Mouse (Mus musculus) erythroblast, embryonic 14.5 days (primary cell): ENCODE measurements around the gene Nfia. TPM values are rescaled to one million over a fixed set of nuclear protein-coding genes. Genes with fewer than 3 reads are reported as not detected.

Experiments
- H3K27me3 ChIP-seq: 2 replicates; pipeline ENCODE4 v1.6.1; 2012; ENCODE audit warnings: inconsistent platforms; ENCODE audit not compliant: control insufficient read depth
- H3K36me3 ChIP-seq: 2 replicates; pipeline ENCODE4 v1.6.1; 2012; ENCODE audit warnings: mild to moderate bottlenecking, inconsistent platforms; ENCODE audit not compliant: control insufficient read depth
- H3K4me1 ChIP-seq: 2 replicates; pipeline ENCODE4 v1.6.1; 2012; ENCODE audit warnings: inconsistent platforms; ENCODE audit not compliant: control insufficient read depth
- H3K4me3 ChIP-seq: replicated peaks from 2 replicates; pipeline ENCODE3; 2012; ENCODE audit warnings: moderate library complexity, mild to moderate bottlenecking, inconsistent platforms
- H3K9me3 ChIP-seq: 2 replicates; pipeline ENCODE4 v1.6.1; 2012; ENCODE audit warnings: low read length, inconsistent platforms, mixed read lengths; ENCODE audit not compliant: control insufficient read depth
- GATA1 ChIP-seq: IDR thresholded peaks from 2 replicates; pipeline ENCODE4 v1.6.1; 2012; ENCODE audit warnings: low read length, inconsistent platforms, mixed read lengths
- TAL1 ChIP-seq: IDR thresholded peaks from 3 replicates; pipeline ENCODE4 v1.6.1; 2012; ENCODE audit warnings: low read length, inconsistent platforms, mixed read lengths
- polyA plus RNA-seq: library from polyadenylated mRNA; stranded (reverse); fragments of >175 nt; gene quantifications from 2 replicates; pipeline ENCODE4 v1.2.3, GENCODE M21; 2012

The Nfia gene
- polyA plus RNA-seq, 1 experiment, result 0.08 TPM

DNA sequence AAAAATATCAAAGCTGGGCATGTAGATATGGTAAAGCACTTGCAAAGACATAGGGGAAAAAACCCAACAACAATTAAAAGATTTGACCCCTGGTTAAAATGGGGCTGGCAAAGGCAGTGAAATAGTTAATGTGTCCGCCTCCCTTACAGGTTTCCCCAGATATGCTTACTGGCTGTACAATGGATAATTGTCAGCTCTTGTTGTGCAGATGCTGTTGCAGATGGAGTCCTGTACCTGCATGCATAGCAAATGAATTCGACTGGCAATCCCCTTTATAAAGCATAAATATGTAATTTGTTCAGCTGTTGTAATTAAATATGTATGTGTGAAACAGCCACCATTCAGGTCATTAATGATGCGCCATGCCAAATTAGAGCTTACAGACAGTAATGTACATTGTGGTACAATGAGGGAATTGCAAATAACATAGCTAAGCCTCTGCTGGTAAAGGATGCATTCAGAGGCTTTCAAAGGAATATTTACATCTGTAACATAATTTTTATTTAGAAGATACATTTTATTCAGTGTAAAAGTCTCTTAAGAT lies 92.9 kb downstream of the Nfia start:
- TF ChIP-seq GATA1 (no peak), TAL1 (no peak)
- Histone ChIP-seq H3K27me3 (no peaks in the 10 kb centered on the region), H3K9me3 (no peaks in the 10 kb centered on the region), H3K36me3 (no peaks in the 10 kb centered on the region), H3K4me1 (no peaks in the 10 kb centered on the region), H3K4me3 (no peak overlapping the region)

DNA sequence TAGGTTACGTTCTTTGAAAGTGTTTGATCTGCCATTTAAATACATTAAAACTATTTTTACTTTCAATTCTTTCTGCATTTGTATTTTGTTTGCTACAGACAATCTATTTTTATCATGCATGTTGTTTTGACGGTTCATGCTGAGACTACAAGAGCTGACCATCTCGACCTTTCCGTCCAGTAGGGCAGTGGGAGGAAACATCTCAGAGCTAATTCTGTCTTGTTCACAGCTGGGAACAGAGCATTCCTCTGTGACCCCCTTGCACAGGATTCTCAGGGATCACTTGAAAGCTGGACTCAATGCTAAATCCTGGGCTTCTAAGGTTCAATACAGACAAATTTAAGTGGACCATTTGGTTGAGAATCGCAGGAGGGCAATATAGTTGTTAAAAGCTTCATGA lies 93.9 kb downstream of the Nfia start:
- no peaks in the 10 kb centered on the region for H3K9me3 ChIP-seq
- H3K27me3 ChIP-seq, result no peaks in the 10 kb centered on the region
- no peak for TF ChIP-seq TAL1
- no peak for TF ChIP-seq GATA1
- no peak overlapping the region for H3K4me3 ChIP-seq
- H3K36me3 ChIP-seq, result no peaks in the 10 kb centered on the region
- no peaks in the 10 kb centered on the region for H3K4me1 ChIP-seq

DNA sequence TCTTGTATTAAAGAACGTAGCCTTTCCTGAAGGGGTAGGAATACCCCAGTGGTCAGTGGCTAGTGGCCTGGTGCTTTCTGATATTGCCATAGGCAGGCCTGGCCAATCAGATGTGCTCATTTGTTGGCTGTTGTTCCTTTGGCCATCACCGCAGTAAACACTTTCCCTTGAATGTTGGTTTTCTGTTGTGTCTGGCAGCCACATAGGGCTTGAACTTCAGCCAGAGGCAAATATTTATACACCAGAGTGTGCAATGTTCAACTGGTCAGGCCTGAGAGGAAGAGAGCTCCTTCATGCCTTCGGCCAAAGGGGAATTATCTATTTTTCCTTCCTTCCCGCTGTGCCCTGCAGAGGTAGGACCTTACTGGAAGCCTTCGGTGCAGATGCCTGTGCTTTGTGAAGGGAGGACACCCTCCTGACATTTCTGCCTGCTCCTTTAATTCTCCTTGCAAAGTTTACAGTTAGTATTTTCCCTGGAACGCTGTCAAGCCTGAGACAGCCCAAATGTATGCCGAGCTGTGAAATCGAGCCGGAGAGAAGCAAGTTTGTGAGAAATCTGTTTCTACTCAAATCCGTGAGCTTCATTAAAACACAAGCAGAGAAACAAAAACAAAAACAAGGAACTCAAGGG lies 95.9 kb downstream of the Nfia start:
- TF ChIP-seq GATA1 (no peak), TAL1 (no peak)
- H3K36me3 ChIP-seq, result no peaks in the 10 kb centered on the region
- H3K4me3 ChIP-seq, result no peak overlapping the region
- no peaks in the 10 kb centered on the region for H3K4me1 ChIP-seq
- H3K27me3 ChIP-seq, result no peaks in the 10 kb centered on the region; the same call in 1 of the 2 replicates
- no peaks in the 10 kb centered on the region for H3K9me3 ChIP-seq

DNA sequence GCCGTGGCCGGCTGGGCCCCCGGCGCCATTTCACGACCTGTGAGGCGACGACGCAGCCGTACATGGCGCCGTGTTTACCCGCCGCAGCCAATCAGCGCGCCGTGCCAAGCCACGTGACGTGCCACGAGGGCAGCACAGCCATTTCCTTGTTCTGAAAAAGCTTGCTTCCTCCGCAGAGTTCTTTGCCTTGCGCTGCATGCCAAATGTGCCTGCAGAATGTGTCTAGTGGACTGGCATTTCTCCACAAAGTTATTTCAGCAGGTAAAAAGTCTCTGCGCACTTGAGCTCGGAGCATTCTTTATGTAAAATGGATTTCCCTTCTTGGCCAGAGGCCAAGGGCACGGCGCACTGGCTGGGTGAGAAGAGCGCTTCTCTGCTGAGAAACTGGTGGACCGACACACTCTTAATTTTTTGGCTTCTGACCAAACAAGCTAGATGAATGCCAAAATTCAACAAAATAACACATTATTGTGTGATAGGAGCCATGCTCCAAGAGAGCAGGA lies 96.5 kb downstream of the Nfia start:
- H3K9me3 ChIP-seq, result no peaks in the 10 kb centered on the region
- TF ChIP-seq GATA1 (no peak), TAL1 (no peak)
- no peaks in the 10 kb centered on the region for H3K36me3 ChIP-seq
- no peak overlapping the region for H3K4me3 ChIP-seq
- no peaks in the 10 kb centered on the region; the same call in 1 of the 2 replicates for H3K27me3 ChIP-seq
- no peaks in the 10 kb centered on the region for H3K4me1 ChIP-seq

DNA sequence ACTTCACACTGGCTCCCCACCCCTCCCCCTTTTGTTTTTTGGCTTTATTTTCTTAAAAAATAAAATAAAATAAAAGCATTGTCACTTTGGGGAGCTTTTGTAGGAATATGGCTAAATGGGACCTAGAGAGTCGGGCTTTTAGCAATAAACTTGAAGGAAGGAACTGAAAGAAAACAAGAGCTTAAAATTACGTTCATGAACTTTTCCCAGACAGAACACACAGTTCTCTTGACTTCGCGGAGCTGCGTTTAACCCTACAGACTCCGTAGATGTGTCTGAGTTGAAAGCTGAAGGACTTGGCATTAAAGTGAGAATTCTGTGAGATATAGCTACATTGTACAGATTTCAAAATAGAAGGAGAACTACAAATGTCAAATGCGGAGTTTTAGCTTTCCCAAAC lies 96.9 kb downstream of the Nfia start:
- Histone ChIP-seq H3K4me1 (no peaks in the 10 kb centered on the region), H3K36me3 (no peaks in the 10 kb centered on the region), H3K9me3 (no peaks in the 10 kb centered on the region), H3K4me3 (no peak overlapping the region), H3K27me3 (no peaks in the 10 kb centered on the region; the same call in 1 of the 2 replicates)
- TF ChIP-seq TAL1 (no peak), GATA1 (no peak)

DNA sequence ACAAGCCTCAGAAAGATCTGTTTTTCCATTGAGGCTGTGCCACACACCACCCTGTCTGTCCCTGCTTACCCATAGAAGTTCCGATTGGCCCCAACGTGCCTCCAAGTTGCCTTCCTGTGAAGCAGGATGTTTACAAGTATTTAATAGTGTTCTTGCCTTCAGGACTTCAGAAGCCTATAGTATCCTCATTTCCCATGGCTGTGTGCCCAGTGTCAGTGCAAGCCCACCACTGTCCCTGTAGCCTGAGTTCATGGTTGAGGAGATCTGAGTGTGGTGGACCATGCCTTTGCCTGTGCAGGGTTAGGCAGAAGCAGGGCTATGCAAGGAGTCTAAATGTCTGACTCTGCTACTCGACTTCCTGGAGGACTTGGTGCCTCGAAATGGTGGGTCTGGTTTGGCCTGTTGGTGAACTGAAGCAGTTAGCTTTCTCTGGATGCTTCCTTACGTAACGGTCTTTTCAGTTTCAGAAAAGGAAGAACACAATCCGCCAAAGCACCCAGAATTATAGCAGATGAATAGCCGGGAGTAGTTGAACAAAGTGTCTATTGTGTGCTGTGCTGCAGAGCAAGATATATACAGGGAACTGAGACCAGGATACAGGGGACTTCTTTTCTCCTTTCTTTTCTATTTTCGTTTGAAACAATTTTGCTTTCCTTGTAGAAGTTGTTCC lies 99.4 kb downstream of the Nfia start:
- TF ChIP-seq GATA1 (no peak), TAL1 (no peak)
- Histone ChIP-seq H3K9me3 (no peaks in the 10 kb centered on the region), H3K4me1 (no peaks in the 10 kb centered on the region), H3K36me3 (no peaks in the 10 kb centered on the region), H3K27me3 (no peaks in the 10 kb centered on the region; the same call in 1 of the 2 replicates), H3K4me3 (no peak overlapping the region)

DNA sequence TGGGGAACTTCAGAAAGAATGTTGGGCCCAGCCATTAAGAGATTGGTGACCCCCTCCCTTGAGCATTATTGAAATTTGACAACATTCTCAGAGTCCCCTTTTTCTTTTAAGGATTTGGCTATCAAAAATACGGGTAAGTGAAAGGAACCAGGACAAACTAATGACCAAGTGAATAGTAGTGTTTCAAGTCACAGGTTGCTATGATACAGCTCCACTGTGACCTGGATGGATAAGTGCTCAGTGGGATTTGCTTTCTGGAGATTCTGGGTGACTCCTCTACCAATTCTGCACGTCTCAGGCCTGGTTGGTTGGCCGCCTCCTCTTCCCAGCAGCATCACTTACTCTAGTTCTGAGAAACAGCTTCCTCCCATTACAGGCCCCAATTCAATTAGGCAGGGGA lies 102.4 kb downstream of the Nfia start:
- no peaks in the 10 kb centered on the region; the same call in 1 of the 2 replicates for H3K27me3 ChIP-seq
- no peaks in the 10 kb centered on the region for H3K9me3 ChIP-seq
- no peak overlapping the region for H3K4me3 ChIP-seq
- TF ChIP-seq GATA1 (no peak), TAL1 (no peak)
- no peaks in the 10 kb centered on the region for H3K36me3 ChIP-seq
- no peaks in the 10 kb centered on the region for H3K4me1 ChIP-seq

DNA sequence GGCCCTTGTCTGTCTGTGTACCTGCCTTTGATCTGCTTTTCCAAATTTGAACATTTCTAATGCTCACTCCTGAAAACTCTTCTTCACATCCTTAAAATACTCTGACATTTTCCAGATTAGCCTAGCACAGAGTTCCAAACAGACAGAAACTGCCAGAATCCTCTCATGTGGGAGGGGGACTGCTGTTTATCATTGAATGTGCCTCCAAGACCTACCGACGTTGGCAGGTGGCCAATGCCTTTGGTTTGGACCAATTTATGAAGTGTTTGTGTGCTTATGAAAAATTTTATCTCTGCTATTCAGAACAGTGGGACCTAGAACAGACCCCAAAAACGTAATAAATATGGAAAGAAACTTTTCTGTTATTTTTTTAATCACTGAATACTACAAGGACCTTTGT lies 103.4 kb downstream of the Nfia start:
- Histone ChIP-seq H3K36me3 (no peaks in the 10 kb centered on the region), H3K27me3 (no peaks in the 10 kb centered on the region; the same call in 1 of the 2 replicates)

DNA sequence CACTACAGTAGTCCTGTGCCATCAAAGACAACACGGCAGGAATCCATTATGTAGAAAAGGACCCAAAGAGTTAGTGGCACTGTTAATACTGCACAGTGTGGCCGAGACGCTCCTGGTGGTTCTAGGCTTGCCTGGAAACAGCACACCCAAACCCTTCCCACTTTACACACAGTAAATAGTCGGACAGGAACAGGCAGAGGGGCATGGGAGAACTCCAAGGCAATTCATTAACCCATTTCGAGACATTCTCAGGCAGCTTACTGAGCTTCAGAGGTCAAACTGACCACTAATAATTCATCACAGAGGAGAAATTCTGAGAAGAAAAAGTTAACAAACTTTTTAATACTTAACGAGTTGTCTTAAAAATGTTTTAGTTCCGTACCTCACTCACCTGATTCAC lies 107.2 kb downstream of the Nfia start:
- Histone ChIP-seq H3K9me3 (no peaks in the 10 kb centered on the region), H3K4me1 (no peaks in the 10 kb centered on the region), H3K36me3 (no peaks in the 10 kb centered on the region), H3K27me3 (no peaks in the 10 kb centered on the region), H3K4me3 (no peak overlapping the region)
- TF ChIP-seq TAL1, result no peak
- no peak for TF ChIP-seq GATA1

More for the DNA sequence above, 103.4 kb downstream of the Nfia start:
- Histone ChIP-seq H3K4me1 (no peaks in the 10 kb centered on the region), H3K9me3 (no peaks in the 10 kb centered on the region), H3K4me3 (no peak overlapping the region)
- TF ChIP-seq TAL1 (no peak), GATA1 (no peak)
